Mouse (Mus musculus) embryonic facial prominence, embryonic 10.5 days (tissue): Measurements from ENCODE around the gene Fthl17b. TPM values are rescaled to one million over a fixed set of nuclear protein-coding genes. Genes with fewer than 3 reads are reported as not detected.
"Not testable (repeated sequence)": the region's sequence is repeated elsewhere in the genome, so short reads cannot be mapped to it uniquely, and the experiment has no call there.

ENCODE experiments used
- DNase-seq: peaks from one replicate; pipeline ENCODE4 v3.0.0-alpha.2; 2017; ENCODE audit warnings: low spot score
- H3K27ac ChIP-seq: fragments of 300-500 bp; sonication (generic); replicated peaks from 2 replicates; pipeline ENCODE4 v1.5.1; 2016; ENCODE audit warnings: mild to moderate bottlenecking
- H3K27me3 ChIP-seq: fragments of 300-500 bp; sonication (generic); replicated peaks from 2 replicates; pipeline ENCODE4 v1.6.1; 2016; ENCODE audit warnings: low read depth, mild to moderate bottlenecking; ENCODE audit not compliant: poor library complexity, severe bottlenecking
- H3K36me3 ChIP-seq: fragments of 300-500 bp; sonication (generic); replicated peaks from 2 replicates; pipeline ENCODE4 v1.6.1; 2016; ENCODE audit warnings: mild to moderate bottlenecking, moderate library complexity
- H3K4me1 ChIP-seq: fragments of 300-500 bp; sonication (generic); 2 replicates; pipeline ENCODE4 v1.6.1; 2016
- H3K4me3 ChIP-seq: fragments of 300-500 bp; sonication (generic); 2 replicates; pipeline ENCODE4 v1.5.1; 2016; ENCODE audit warnings: mild to moderate bottlenecking, moderate library complexity
- H3K9me3 ChIP-seq: fragments of 300-500 bp; sonication (generic); 2 replicates; pipeline ENCODE4 v1.6.1; 2016; ENCODE audit warnings: mild to moderate bottlenecking
- WGBS: fragments of 180-500 bp; shearing (Covaris S2); methylation state at CpG from one replicate; pipeline ENCODE4 v1.1.7; 2016; 5-methylcytosine and 5-hydroxymethylcytosine counted together
- polyA plus RNA-seq: library from polyadenylated mRNA; unstranded; fragments of >200 nt; fragmentation: Nextera tagmentation; extraction: Ambion mirVana; gene quantifications from 2 replicates; pipeline ENCODE4 v1.2.1, GENCODE M21; 2016

Gene Fthl17b
- not detected in 2 replicates for polyA plus RNA-seq

DNA sequence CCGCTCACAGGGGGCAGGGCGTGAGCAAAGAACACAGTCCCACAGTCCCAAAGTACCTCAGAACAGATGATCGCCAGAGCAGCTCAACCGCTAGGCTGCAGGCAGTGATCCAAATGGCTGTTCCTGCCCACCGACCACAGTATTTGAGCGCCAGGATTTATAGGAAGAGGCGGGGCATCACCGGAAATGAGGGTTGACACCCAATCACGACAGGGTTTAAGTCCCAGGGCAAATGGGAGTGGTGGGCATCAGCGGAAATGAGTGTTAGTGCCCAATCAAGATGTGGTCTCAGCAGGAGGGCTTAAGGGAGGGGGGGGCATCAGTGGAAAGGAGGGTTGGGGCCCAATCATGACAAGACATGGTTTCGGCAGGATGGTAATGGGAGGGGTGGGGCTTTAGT is at the start of gene Fthl17b:
TSS of gene Fthl17b (minus strand) at position 101 of the 400 bp plus-strand sequence.
- WGBS: 100% methylated on average over 5 of the region's 11 CpGs
- H3K36me3 ChIP-seq, H3K27ac ChIP-seq, H3K4me1 ChIP-seq, DNase-seq, H3K4me3 ChIP-seq, H3K9me3 ChIP-seq, H3K27me3 ChIP-seq: not testable (repeated sequence)

DNA sequence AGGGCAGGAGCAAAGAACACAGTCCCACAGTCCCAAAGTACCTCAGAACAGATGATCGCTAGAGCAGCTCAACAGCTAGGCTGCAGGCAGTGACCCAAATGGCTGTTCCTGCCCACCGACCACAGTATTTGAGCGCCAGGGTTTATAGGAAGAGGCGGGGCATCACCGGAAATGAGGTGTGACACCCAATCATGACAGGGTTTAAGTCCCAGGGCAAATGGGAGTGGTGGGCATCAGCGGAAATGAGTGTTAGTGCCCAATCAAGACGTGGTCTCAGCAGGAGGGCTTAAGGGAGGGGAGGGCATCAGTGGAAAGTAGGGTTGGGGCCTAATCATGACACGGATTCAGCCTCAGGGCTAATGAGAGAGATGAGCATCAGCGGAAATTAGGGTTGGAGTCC is 23.9 kb upstream of the Fthl17b start, which contains the start of gene Fthl17d:
TSS of gene Fthl17d (minus strand) at position 101 of the 400 bp plus-strand sequence.
- not testable (repeated sequence) for H3K36me3 ChIP-seq, H3K27me3 ChIP-seq, H3K4me1 ChIP-seq, DNase-seq, H3K27ac ChIP-seq, H3K9me3 ChIP-seq, H3K4me3 ChIP-seq
- WGBS: no CpG with 5 or more reads among the region's 9 CpGs

DNA sequence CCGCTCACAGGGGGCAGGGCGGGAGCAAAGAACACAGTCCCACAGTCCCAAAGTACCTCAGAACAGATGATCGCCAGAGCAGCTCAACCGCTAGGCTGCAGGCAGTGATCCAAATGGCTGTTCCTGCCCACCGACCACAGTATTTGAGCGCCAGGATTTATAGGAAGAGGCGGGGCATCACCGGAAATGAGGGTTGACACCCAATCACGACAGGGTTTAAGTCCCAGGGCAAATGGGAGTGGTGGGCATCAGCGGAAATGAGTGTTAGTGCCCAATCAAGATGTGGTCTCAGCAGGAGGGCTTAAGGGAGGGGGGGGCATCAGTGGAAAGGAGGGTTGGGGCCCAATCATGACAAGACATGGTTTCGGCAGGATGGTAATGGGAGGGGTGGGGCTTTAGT is 13.7 kb upstream of the Fthl17b start, which contains the start of gene Fthl17c:
TSS of gene Fthl17c (minus strand) at position 101 of the 400 bp plus-strand sequence.
- not testable (repeated sequence) for H3K9me3 ChIP-seq, H3K27ac ChIP-seq, H3K36me3 ChIP-seq, H3K27me3 ChIP-seq, H3K4me1 ChIP-seq, DNase-seq, H3K4me3 ChIP-seq
- no CpG with 5 or more reads among the region's 11 CpGs for WGBS

DNA sequence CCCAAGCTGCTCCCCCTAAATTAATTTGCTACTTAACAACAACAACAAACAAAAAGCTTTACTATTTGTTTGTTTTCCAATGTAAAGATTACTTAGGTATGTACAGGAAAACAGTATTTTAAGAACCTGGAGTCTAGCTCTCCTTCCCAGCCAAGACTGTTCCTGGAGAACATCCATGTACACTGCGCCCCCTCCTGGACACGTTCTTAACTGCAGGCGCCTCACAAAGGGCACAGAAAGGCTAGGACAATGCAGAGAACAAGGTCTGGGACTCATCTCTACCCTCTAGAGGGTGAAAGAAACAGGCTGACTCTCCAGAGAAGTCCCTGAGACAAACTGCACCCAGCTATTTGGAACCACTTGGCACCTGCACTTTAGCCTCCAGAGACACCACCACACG is 1.8 kb upstream of the Fthl17b start:
- not testable (repeated sequence) for H3K27me3 ChIP-seq, H3K36me3 ChIP-seq, H3K4me1 ChIP-seq, DNase-seq, H3K4me3 ChIP-seq, H3K27ac ChIP-seq
- peaks cover 10% of the 10 kb centered on the region; the same call in 1 of the 2 replicates for H3K9me3 ChIP-seq
- WGBS: 47% methylated on average over 4 of the region's 4 CpGs

DNA sequence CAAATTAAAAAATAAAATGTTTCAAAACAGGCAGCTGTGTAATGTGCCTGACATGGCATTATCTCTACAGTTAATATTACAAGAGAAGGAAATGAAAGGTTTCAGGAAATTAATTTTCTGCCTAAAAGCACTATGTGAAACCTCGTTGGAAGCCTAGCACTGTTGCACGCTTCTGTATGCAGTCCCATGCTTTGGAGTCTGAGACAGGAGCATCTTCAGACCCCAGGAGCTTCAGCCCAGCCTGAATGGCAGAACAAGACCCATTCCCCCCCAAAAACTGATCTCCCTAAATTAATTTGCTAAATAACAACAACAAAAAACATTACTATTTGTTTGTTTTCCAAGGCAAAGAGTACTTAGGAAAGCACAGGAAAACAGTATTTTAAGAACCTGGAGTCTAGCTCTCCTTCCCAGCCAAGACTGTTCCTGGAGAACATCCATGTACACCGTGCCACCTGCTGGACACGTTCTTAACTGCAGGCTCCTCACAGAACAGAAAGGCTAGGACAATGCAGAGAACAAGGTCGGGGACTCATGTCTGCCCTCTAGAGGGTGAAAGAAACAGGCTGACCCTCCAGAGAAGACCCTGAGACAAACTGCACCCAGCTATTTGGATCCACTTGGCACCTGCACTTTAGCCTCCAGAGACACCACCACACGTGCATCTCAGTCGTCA is 14.5 kb downstream of the Fthl17b start:
- peak; percentile 75 for DNase-seq
- H3K27me3 ChIP-seq, H3K36me3 ChIP-seq, H3K4me1 ChIP-seq, H3K4me3 ChIP-seq, H3K9me3 ChIP-seq, H3K27ac ChIP-seq: not testable (repeated sequence)
- 25% methylated on average over 7 of the region's 7 CpGs for WGBS

DNA sequence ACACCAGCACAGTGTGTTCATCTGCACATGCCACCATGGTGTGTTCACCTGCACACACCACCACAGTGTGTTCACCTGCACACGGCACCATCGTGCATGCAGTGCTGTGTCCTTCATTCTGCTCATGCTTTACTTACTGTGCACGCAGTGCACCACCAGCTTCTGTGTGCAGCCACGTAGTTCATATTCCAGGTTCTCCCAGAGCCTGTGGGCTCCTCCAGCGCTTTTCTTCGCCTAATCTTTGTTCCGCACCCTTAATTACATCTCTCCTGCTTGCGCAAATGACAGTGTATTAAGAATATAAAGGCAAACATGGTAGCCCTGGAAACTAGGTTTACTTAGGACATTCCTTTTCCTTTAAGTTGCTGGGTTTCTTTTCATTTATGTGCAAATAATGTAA is 18.7 kb downstream of the Fthl17b start:
- Histone ChIP-seq H3K4me1 (no peaks in the 10 kb centered on the region), H3K4me3 (no peak overlapping the region), H3K9me3 (no peaks in the 10 kb centered on the region), H3K36me3 (no peaks in the 10 kb centered on the region), H3K27ac (no peak overlapping the region), H3K27me3 (no peaks in the 10 kb centered on the region)
- DNase-seq: no peak
- WGBS: 88% methylated on average over 8 of the region's 8 CpGs

DNA sequence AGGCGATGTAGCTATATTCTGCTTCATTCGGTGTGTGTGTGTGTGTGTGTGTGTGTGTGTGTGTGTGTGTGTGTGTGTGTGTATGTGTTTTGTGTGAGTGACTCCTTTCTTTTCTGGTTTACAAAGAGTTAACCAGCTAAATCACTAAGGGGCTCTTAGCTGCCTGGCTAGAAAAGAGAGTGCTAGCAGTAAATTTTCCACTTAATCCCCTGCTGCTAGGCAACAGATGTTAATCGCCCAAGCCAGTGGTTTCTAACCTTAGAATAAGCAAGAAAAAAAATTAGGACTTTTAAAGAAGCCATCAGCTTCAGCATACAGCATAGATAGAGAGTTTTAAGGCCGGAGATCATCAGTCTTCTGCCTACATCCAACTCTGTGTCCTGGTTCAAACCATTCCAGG is 35.5 kb downstream of the Fthl17b start:
- H3K4me3 ChIP-seq: no peak overlapping the region
- no peak overlapping the region for H3K27ac ChIP-seq
- no peaks in the 10 kb centered on the region for H3K36me3 ChIP-seq
- H3K27me3 ChIP-seq: no peaks in the 10 kb centered on the region
- 43% methylated on average over 4 of the region's 4 CpGs for WGBS
- DNase-seq: no peak
- 0 out of 2 replicates have a peak, but pooled peaks cover 4% of the 10 kb centered on the region for H3K9me3 ChIP-seq
- no peaks in the 10 kb centered on the region for H3K4me1 ChIP-seq

DNA sequence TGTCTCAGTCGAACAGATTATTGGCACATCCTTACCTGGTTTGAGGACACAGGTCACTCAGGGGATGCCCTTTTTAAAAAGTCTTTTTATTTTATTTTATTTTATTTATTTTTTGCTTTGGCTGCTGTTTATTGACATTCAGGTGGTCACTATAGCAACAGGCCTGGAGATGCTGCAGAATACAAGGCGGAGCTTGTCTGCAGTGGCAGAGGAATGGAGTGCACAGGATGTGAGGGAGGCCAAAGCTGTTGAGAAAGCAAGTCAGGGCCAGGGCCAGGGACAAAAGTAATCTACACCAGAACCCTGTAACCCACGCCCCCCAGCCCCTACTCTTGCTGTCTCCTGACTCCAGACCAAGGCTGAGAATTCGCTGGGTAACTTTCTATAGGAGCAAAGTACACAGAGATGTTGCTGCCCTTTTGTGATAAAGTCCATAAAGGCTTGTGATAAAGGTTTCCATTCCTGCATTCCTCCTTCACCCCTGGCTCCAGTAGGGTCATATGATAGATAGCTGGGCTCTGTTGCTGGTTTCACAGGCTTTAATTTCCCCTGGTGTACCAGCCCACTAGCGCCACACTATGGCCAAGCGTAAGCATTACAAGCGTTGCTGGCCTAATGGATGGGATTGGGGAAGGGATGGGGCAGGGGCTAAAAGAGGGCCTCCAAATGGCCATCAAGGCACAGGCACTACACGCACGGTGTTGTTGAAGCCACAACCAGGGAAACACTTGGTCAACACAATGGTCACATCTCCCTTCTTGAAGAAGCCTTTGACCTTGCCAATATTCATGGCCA is 40.8 kb downstream of the Fthl17b start:
- DNase-seq: no peak
- H3K9me3 ChIP-seq: peaks cover 11% of the 10 kb centered on the region; the same call in 1 of the 2 replicates
- no peaks in the 10 kb centered on the region for H3K27me3 ChIP-seq
- 60% methylated on average over 9 of the region's 9 CpGs for WGBS
- no peak overlapping the region for H3K27ac ChIP-seq
- no peak overlapping the region for H3K4me3 ChIP-seq
- H3K36me3 ChIP-seq: no peaks in the 10 kb centered on the region
- H3K4me1 ChIP-seq: no peaks in the 10 kb centered on the region

DNA sequence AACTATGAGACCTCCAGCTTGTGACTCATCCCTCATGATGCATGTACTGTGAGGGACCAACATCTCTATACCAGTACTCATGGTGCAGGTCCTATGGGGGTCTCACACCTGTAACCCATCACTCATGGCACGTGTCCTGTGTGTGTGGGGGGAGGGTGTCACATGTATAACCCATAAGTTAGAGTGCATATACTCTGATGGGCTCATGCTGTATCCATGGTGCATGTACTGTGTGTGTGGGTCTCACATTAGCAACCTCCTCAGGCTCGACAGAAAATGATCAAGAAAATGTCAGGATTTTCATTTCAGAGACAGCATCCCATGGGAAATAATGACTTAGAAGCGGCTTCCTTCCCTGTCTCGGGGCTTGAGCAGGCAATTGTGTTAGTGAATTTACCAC is 41.7 kb downstream of the Fthl17b start:
- no peaks in the 10 kb centered on the region for H3K27me3 ChIP-seq
- H3K27ac ChIP-seq: no peak overlapping the region
- no peak overlapping the region for H3K4me3 ChIP-seq
- no peaks in the 10 kb centered on the region for H3K4me1 ChIP-seq
- 73% methylated on average over 4 of the region's 4 CpGs for WGBS
- no peaks in the 10 kb centered on the region for H3K36me3 ChIP-seq
- no peak for DNase-seq
- H3K9me3 ChIP-seq: peaks cover 11% of the 10 kb centered on the region; the same call in 1 of the 2 replicates

Other genes starting within 250 kb of the Fthl17b start
- gene Ssx9, start 214.5 kb downstream of the Fthl17b start, polyA plus RNA-seq: not detected in 2 replicates
- not detected in 2 replicates for gene Ssxb5, start 159.3 kb downstream of the Fthl17b start, polyA plus RNA-seq
- not detected in 2 replicates for gene Gm6592, start 119.0 kb downstream of the Fthl17b start, polyA plus RNA-seq
- gene Gm5751, start 88.7 kb downstream of the Fthl17b start, polyA plus RNA-seq: not detected in 2 replicates
- gene B630019K06Rik, start 70.6 kb downstream of the Fthl17b start, polyA plus RNA-seq: 2.8 and 2.9 TPM in 2 replicates
- not detected in 2 replicates for gene Fthl17c, start 13.6 kb upstream of the Fthl17b start, polyA plus RNA-seq
- gene Fthl17d, start 23.8 kb upstream of the Fthl17b start, polyA plus RNA-seq: not detected in 2 replicates
- not detected in 2 replicates for gene Fthl17e, start 70.5 kb upstream of the Fthl17b start, polyA plus RNA-seq
- gene Fthl17f, start 100.0 kb upstream of the Fthl17b start, polyA plus RNA-seq: not detected in 2 replicates
- not detected in 2 replicates for gene 4930402K13Rik, start 141.6 kb upstream of the Fthl17b start, polyA plus RNA-seq
- gene Lancl3, start 236.9 kb upstream of the Fthl17b start, polyA plus RNA-seq: 0.26 and 0.43 TPM in 2 replicates